22 mouse cellular contexts compared by ENCODE assay signal in genomic region chr19:27328166-27328565, GRCm38 (mm10). TPM values are rescaled to one million over a fixed set of nuclear protein-coding genes. Genes with fewer than 3 reads are reported as not detected.
DNase-seq lines count a peak whose midpoint lies in the region; ATAC-seq and TF ChIP-seq lines count a peak whose summit lies in the region.
"Had no signal": no experiment of that assay in that cellular context is flagged by ENCODE, and none has a peak within 500 bp of the region (broad histone marks: within the 10 kb centered on the region; RNA-seq: fewer than 3 reads in every experiment).

No protein-coding gene starts in this region.

- H3K9me3 ChIP-seq in limb, embryonic 14.5 days (ENCODE audit: control insufficient read depth, low read length) = no peaks in the 10 kb centered on the region
- H3K9me3 ChIP-seq in limb, embryonic 10.5 days (replicated peaks) = no peaks in the 10 kb centered on the region
- no peaks in the 10 kb centered on the region for H3K9me3 ChIP-seq in midbrain, embryonic 11.5 days (ENCODE audit: control insufficient read depth, low read length)
- H3K9me3 ChIP-seq in midbrain, embryonic 14.5 days (ENCODE audit: control insufficient read depth, low read length) = no peaks in the 10 kb centered on the region
- no peaks in the 10 kb centered on the region for H3K9me3 ChIP-seq in liver, postnatal 0 days (ENCODE audit: low read length)
- no peaks in the 10 kb centered on the region for H3K9me3 ChIP-seq in heart, embryonic 10.5 days
- H3K9me3 ChIP-seq: embryonic facial prominence, embryonic 13.5 days; forebrain, embryonic 10.5 days; forebrain, embryonic 15.5 days; heart, embryonic 15.5 days; hindbrain, embryonic 13.5 days had no signal

- no peak overlapping the region for H3K27ac ChIP-seq in limb, embryonic 14.5 days (replicated peaks; ENCODE audit: low read depth, low read length)
- H3K27ac ChIP-seq in limb, embryonic 10.5 days = no peak overlapping the region
- H3K27ac ChIP-seq in midbrain, embryonic 11.5 days (ENCODE audit: low read depth, low read length) = no peak overlapping the region
- no peak overlapping the region for H3K27ac ChIP-seq in midbrain, embryonic 14.5 days (replicated peaks; ENCODE audit: low read depth, low read length)
- 0 out of 2 replicates have a peak overlapping the region, but pooled peaks have one; percentile 1 for H3K27ac ChIP-seq in liver, postnatal 0 days (ENCODE audit: low read depth)
- H3K27ac ChIP-seq in heart, embryonic 10.5 days = no peak overlapping the region
- H3K27ac ChIP-seq: embryonic facial prominence, embryonic 13.5 days; forebrain, embryonic 10.5 days; forebrain, embryonic 15.5 days; heart, embryonic 15.5 days; hindbrain, embryonic 13.5 days; hindbrain, postnatal 0 days had no signal

- TF ChIP-seq POLR2A in limb, embryonic 14.5 days (IDR thresholded peaks at IDR 0.05; ENCODE audit: borderline replicate concordance, extremely low read depth, insufficient read depth, insufficient read length) = no peak

- TF ChIP-seq CTCF in liver, postnatal 0 days (IDR thresholded peaks at IDR 0.05; ENCODE audit: low read depth) = no peak

- TF ChIP-seq EP300 in liver, postnatal 0 days (IDR thresholded peaks at IDR 0.05; ENCODE audit: low read depth) = no peak

- ATAC-seq in limb, embryonic 14.5 days (ENCODE audit: low FRiP score, low read depth) = no peak
- no peak for ATAC-seq in midbrain, embryonic 11.5 days (ENCODE audit: low FRiP score)
- ATAC-seq in midbrain, embryonic 14.5 days (ENCODE audit: low FRiP score, low TSS enrichment) = no peak
- ATAC-seq in liver, postnatal 0 days = no peak
- ATAC-seq: forebrain, embryonic 15.5 days; hindbrain, postnatal 0 days had no signal

- H3K4me3 ChIP-seq in limb, embryonic 14.5 days (replicated peaks; ENCODE audit: low read length) = no peak overlapping the region
- no peak overlapping the region for H3K4me3 ChIP-seq in limb, embryonic 10.5 days
- H3K4me3 ChIP-seq in midbrain, embryonic 11.5 days (ENCODE audit: low read depth, low read length) = no peak overlapping the region
- H3K4me3 ChIP-seq in midbrain, embryonic 14.5 days (replicated peaks; ENCODE audit: low read depth, low read length) = no peak overlapping the region
- no peak overlapping the region for H3K4me3 ChIP-seq in liver, postnatal 0 days (ENCODE audit: low read depth, low read length)
- H3K4me3 ChIP-seq in heart, embryonic 10.5 days = no peak overlapping the region
- H3K4me3 ChIP-seq: embryonic facial prominence, embryonic 13.5 days; erythroblast, embryonic 14.5 days; forebrain, embryonic 10.5 days; forebrain, embryonic 15.5 days; heart, embryonic 15.5 days; hindbrain, embryonic 13.5 days had no signal

- peak; percentile 42 for DNase-seq in limb, embryonic 14.5 days (ENCODE audit: low spot score)
- DNase-seq in limb, embryonic 10.5 days (ENCODE audit: low spot score) = no peak
- DNase-seq in midbrain, embryonic 11.5 days (ENCODE audit: low spot score, missing footprints) = peak; percentile 72
- DNase-seq in midbrain, embryonic 14.5 days = no peak
- no peak for DNase-seq in liver, postnatal 0 days
- DNase-seq in heart, embryonic 10.5 days (ENCODE audit: low spot score) = no peak
- DNase-seq: cerebellum, adult 11 months; cerebellum, adult 8-10 months; cerebellum, postnatal 14 days; embryo, embryonic 11 days; gastrocnemius, postnatal 10 days; heart, adult 18-20 months; heart, postnatal 14 days had no signal

- H3K27me3 ChIP-seq in limb, embryonic 14.5 days (ENCODE audit: control insufficient read depth, insufficient read depth, low read length) = no peaks in the 10 kb centered on the region
- no peaks in the 10 kb centered on the region for H3K27me3 ChIP-seq in limb, embryonic 10.5 days (ENCODE audit: low read depth, poor library complexity, severe bottlenecking)
- H3K27me3 ChIP-seq in midbrain, embryonic 11.5 days (ENCODE audit: control insufficient read depth, insufficient read depth, low read length) = no peaks in the 10 kb centered on the region
- H3K27me3 ChIP-seq in midbrain, embryonic 14.5 days (ENCODE audit: control insufficient read depth, insufficient read depth, low read length) = no peaks in the 10 kb centered on the region
- H3K27me3 ChIP-seq in liver, postnatal 0 days (ENCODE audit: insufficient read depth, low read length) = no peaks in the 10 kb centered on the region
- peaks cover under 1% of the 10 kb centered on the region; the same call in 1 of the 2 replicates for H3K27me3 ChIP-seq in heart, embryonic 10.5 days (ENCODE audit: insufficient read depth, poor library complexity, severe bottlenecking)
- H3K27me3 ChIP-seq: forebrain, embryonic 15.5 days; hindbrain, embryonic 13.5 days had no signal

- H3K4me2 ChIP-seq in limb, embryonic 14.5 days (replicated peaks; ENCODE audit: low read depth, low read length, severe bottlenecking) = no peak overlapping the region
- no peak overlapping the region for H3K4me2 ChIP-seq in midbrain, embryonic 11.5 days
- no peak overlapping the region for H3K4me2 ChIP-seq in midbrain, embryonic 14.5 days (ENCODE audit: low read length)
- H3K4me2 ChIP-seq in liver, postnatal 0 days (ENCODE audit: low read depth, low read length) = no peak overlapping the region
- H3K4me2 ChIP-seq: embryonic facial prominence, embryonic 13.5 days; forebrain, embryonic 15.5 days; heart, embryonic 11.5 days; heart, embryonic 15.5 days; hindbrain, embryonic 13.5 days had no signal

- 32% methylated on average over 3 of the region's 3 CpGs for WGBS in limb, embryonic 14.5 days
- 57% methylated on average over 3 of the region's 3 CpGs for WGBS in limb, embryonic 10.5 days
- 90% methylated on average over 3 of the region's 3 CpGs for WGBS in midbrain, embryonic 11.5 days
- WGBS in midbrain, embryonic 14.5 days = 86% methylated on average over 3 of the region's 3 CpGs
- 56% methylated on average over 3 of the region's 3 CpGs for WGBS in liver, postnatal 0 days (ENCODE audit: insufficient replicate concordance)
- 80% methylated on average over 3 of the region's 3 CpGs for WGBS in heart, embryonic 10.5 days

- H3K4me1 ChIP-seq in limb, embryonic 14.5 days (ENCODE audit: control insufficient read depth, insufficient read depth, low read length) = peaks cover 9% of the 10 kb centered on the region
- peaks cover 7% of the 10 kb centered on the region for H3K4me1 ChIP-seq in limb, embryonic 10.5 days
- no peaks in the 10 kb centered on the region for H3K4me1 ChIP-seq in midbrain, embryonic 11.5 days (ENCODE audit: control insufficient read depth, insufficient read depth, low read length)
- H3K4me1 ChIP-seq in midbrain, embryonic 14.5 days (ENCODE audit: control insufficient read depth, insufficient read depth, low read length) = no peaks in the 10 kb centered on the region
- H3K4me1 ChIP-seq in liver, postnatal 0 days (ENCODE audit: insufficient read depth) = no peaks in the 10 kb centered on the region
- H3K4me1 ChIP-seq in heart, embryonic 10.5 days = peaks cover 1% of the 10 kb centered on the region; the same call in 1 of the 2 replicates
- H3K4me1 ChIP-seq: heart, embryonic 15.5 days had no signal

- no peaks in the 10 kb centered on the region for H3K36me3 ChIP-seq in limb, embryonic 14.5 days (ENCODE audit: control insufficient read depth, insufficient read depth, low read length)
- H3K36me3 ChIP-seq in limb, embryonic 10.5 days = no peaks in the 10 kb centered on the region
- H3K36me3 ChIP-seq in midbrain, embryonic 11.5 days (ENCODE audit: control insufficient read depth, insufficient read depth, low read length) = no peaks in the 10 kb centered on the region
- no peaks in the 10 kb centered on the region for H3K36me3 ChIP-seq in midbrain, embryonic 14.5 days (ENCODE audit: control insufficient read depth, insufficient read depth, low read length)
- no peaks in the 10 kb centered on the region for H3K36me3 ChIP-seq in liver, postnatal 0 days (replicated peaks; ENCODE audit: insufficient read depth, low read length)
- H3K36me3 ChIP-seq in heart, embryonic 10.5 days = no peaks in the 10 kb centered on the region
- H3K36me3 ChIP-seq: embryonic facial prominence, embryonic 13.5 days; forebrain, embryonic 10.5 days; forebrain, embryonic 15.5 days; heart, embryonic 15.5 days; hindbrain, embryonic 13.5 days had no signal

- H3K9ac ChIP-seq in limb, embryonic 14.5 days (ENCODE audit: low read depth, low read length, severe bottlenecking) = no peak overlapping the region
- no peak overlapping the region for H3K9ac ChIP-seq in midbrain, embryonic 11.5 days (ENCODE audit: low read length)
- no peak overlapping the region for H3K9ac ChIP-seq in midbrain, embryonic 14.5 days (replicated peaks; ENCODE audit: low read length)
- no peak overlapping the region for H3K9ac ChIP-seq in liver, postnatal 0 days (replicated peaks)
- H3K9ac ChIP-seq: embryonic facial prominence, embryonic 13.5 days; forebrain, embryonic 15.5 days; heart, embryonic 15.5 days; hindbrain, embryonic 13.5 days had no signal

RNA-seq across cellular contexts. Expression of gene Kcnv2, which starts 5.8 kb away (rescaled TPM):
- 0.01 and 0.03 TPM in 2 replicates for polyA plus RNA-seq in limb, embryonic 14.5 days (2012; rRNA removed)
- not detected in 2 replicates for polyA plus RNA-seq in limb, embryonic 14.5 days (2014; fragmentation: Nextera tagmentation; extraction: Ambion mirVana)
- polyA plus RNA-seq in limb, embryonic 10.5 days (2016; fragmentation: Nextera tagmentation; extraction: Ambion mirVana) = 0.03 and 0.08 TPM in 2 replicates
- polyA plus RNA-seq in midbrain, embryonic 11.5 days (2014; fragmentation: Nextera tagmentation; extraction: Ambion mirVana) = 0.19 and 0.29 TPM in 2 replicates
- 0.07 and 0.08 TPM in 2 replicates for polyA plus RNA-seq in midbrain, embryonic 14.5 days (2014; fragmentation: Nextera tagmentation; extraction: Ambion mirVana)
- polyA plus RNA-seq in liver, postnatal 0 days (2015; fragmentation: Nextera tagmentation; extraction: Ambion mirVana) = not detected in 2 replicates
- polyA plus RNA-seq in heart, embryonic 10.5 days (2016; fragmentation: Nextera tagmentation; extraction: Ambion mirVana) = 0.14 and 0.22 TPM in 2 replicates
- polyA plus RNA-seq: erythroblast, embryonic 14.5 days; frontal cortex, adult 2 months had no signal

Comparison
In these comparisons a context has a peak if more than half of its experiments do, and no peak if none do; other contexts are left out.
1. DNase-seq: peak in limb, embryonic 14.5 days (single experiment) and midbrain, embryonic 11.5 days (single experiment); none in limb, embryonic 10.5 days (single experiment), midbrain, embryonic 14.5 days (single experiment), liver, postnatal 0 days (single experiment) and heart, embryonic 10.5 days (single experiment).